Mouse (Mus musculus): ENCODE data around the gene Gpr83.

Gpr83 gene

GRCm38 (mm10) chr9:14859868-14860639 is at the start of gene Gpr83:
TSS of gene Gpr83 (plus strand) at chr9:14860210.
- in situ Hi-C loops (cut with MboI, MseI) = loop anchor here (10.0 kb wide), 1 partner anchor 155 kb away; no protein-coding TSS in a partner anchor

GRCm38 (mm10) chr9:14821396-14821795 is 38.6 kb upstream of the Gpr83 start:
- in situ Hi-C loops (cut with MboI, MseI) = loop anchor here (25.0 kb wide), 1 partner anchor 516 kb away; no protein-coding TSS in a partner anchor

GRCm38 (mm10) chr9:14824840-14825239 is 35.2 kb upstream of the Gpr83 start:
- in situ Hi-C loops (cut with MboI, MseI) = loop anchor here (25.0 kb wide), 1 partner anchor 512 kb away; no protein-coding TSS in a partner anchor

- in situ Hi-C loops (cut with MboI, MseI) = no loop called here
These were observed 32.1 kb upstream of the Gpr83 start for GRCm38 (mm10) chr9:14827875-14828274.

GRCm38 (mm10) chr9:14832046-14832445 is 28.0 kb upstream of the Gpr83 start:
- in situ Hi-C loops (cut with MboI, MseI) = no loop called here

- in situ Hi-C loops (cut with MboI, MseI) = no loop called here
These were observed 24.5 kb upstream of the Gpr83 start for GRCm38 (mm10) chr9:14835335-14836075.

GRCm38 (mm10) chr9:14839527-14839926 is 20.5 kb upstream of the Gpr83 start:
- in situ Hi-C loops (cut with MboI, MseI) = no loop called here

- in situ Hi-C loops (cut with MboI, MseI) = no loop called here
These were observed 20.0 kb upstream of the Gpr83 start for GRCm38 (mm10) chr9:14839970-14840369.

- in situ Hi-C loops (cut with MboI, MseI) = no loop called here
These were observed 17.9 kb upstream of the Gpr83 start for GRCm38 (mm10) chr9:14841878-14842761.

- in situ Hi-C loops (cut with MboI, MseI) = no loop called here
These were observed 16.6 kb upstream of the Gpr83 start for GRCm38 (mm10) chr9:14843311-14843857.

- in situ Hi-C loops (cut with MboI, MseI) = no loop called here
These were observed 16.1 kb upstream of the Gpr83 start for GRCm38 (mm10) chr9:14843901-14844300.

- in situ Hi-C loops (cut with MboI, MseI) = no loop called here
These were observed 13.6 kb upstream of the Gpr83 start for GRCm38 (mm10) chr9:14846428-14846827.

- in situ Hi-C loops (cut with MboI, MseI) = no loop called here
These were observed 11.6 kb upstream of the Gpr83 start for GRCm38 (mm10) chr9:14848267-14848935.

GRCm38 (mm10) chr9:14854585-14854984 is 5.4 kb upstream of the Gpr83 start:
- in situ Hi-C loops (cut with MboI, MseI) = no loop called here

GRCm38 (mm10) chr9:14856922-14857654 is 2.9 kb upstream of the Gpr83 start:
- in situ Hi-C loops (cut with MboI, MseI) = no loop called here

GRCm38 (mm10) chr9:14858170-14858706 is 1.8 kb upstream of the Gpr83 start:
- in situ Hi-C loops (cut with MboI, MseI) = no loop called here

GRCm38 (mm10) chr9:14858782-14859181 is 1.2 kb upstream of the Gpr83 start:
- in situ Hi-C loops (cut with MboI, MseI) = no loop called here

GRCm38 (mm10) chr9:14863126-14863525 is 3.1 kb downstream of the Gpr83 start:
- in situ Hi-C loops (cut with MboI, MseI) = loop anchor here (10.0 kb wide), 1 partner anchor 152 kb away; no protein-coding TSS in a partner anchor

- in situ Hi-C loops (cut with MboI, MseI) = loop anchor here (10.0 kb wide), 1 partner anchor 150 kb away; no protein-coding TSS in a partner anchor
These were observed 4.7 kb downstream of the Gpr83 start for GRCm38 (mm10) chr9:14864726-14865125.

GRCm38 (mm10) chr9:14866957-14867356 is 6.9 kb downstream of the Gpr83 start:
- in situ Hi-C loops (cut with MboI, MseI) = loop anchor here (10.0 kb wide), 1 partner anchor 148 kb away; no protein-coding TSS in a partner anchor
